Mouse (Mus musculus) E14TG2a.4 (cell line): ENCODE measurements around the gene Vps26a.
"Not testable (repeated sequence)": the region's sequence is repeated elsewhere in the genome, so short reads cannot be mapped to it uniquely, and the experiment has no call there.

Experiments
- H3K27me3 ChIP-seq: 2 replicates; pipeline ENCODE4 v1.6.1; 2014; ENCODE audit warnings: low read length, control low read depth; ENCODE audit not compliant: insufficient read depth
- H3K36me3 ChIP-seq: 2 replicates; pipeline ENCODE4 v1.6.1; 2014; ENCODE audit warnings: low read length, control low read depth; ENCODE audit not compliant: insufficient read depth
- H3K4me1 ChIP-seq: replicated peaks from 2 replicates; pipeline ENCODE4 v1.6.1; 2014; ENCODE audit warnings: low read depth, low read length, control low read depth
- H3K4me3 ChIP-seq: replicated peaks from 2 replicates; pipeline ENCODE4 v1.5.1; 2014; ENCODE audit warnings: mild to moderate bottlenecking, low read length
- H3K9me3 ChIP-seq: 2 replicates; pipeline ENCODE4 v1.6.1; 2014; ENCODE audit warnings: low read length, control low read depth
- CTCF ChIP-seq: conservative IDR thresholded peaks from 2 replicates; pipeline ENCODE4 v1.5.1; 2014; ENCODE audit warnings: low read length
- NANOG ChIP-seq: IDR thresholded peaks from 2 replicates; pipeline ENCODE4 v1.6.1; 2014; ENCODE audit warnings: borderline replicate concordance, low read length, mixed read lengths
- POU5F1 ChIP-seq: IDR thresholded peaks from 2 replicates; pipeline ENCODE4 v1.6.1; 2014; ENCODE audit warnings: low read length, borderline replicate concordance

The Vps26a gene

DNA sequence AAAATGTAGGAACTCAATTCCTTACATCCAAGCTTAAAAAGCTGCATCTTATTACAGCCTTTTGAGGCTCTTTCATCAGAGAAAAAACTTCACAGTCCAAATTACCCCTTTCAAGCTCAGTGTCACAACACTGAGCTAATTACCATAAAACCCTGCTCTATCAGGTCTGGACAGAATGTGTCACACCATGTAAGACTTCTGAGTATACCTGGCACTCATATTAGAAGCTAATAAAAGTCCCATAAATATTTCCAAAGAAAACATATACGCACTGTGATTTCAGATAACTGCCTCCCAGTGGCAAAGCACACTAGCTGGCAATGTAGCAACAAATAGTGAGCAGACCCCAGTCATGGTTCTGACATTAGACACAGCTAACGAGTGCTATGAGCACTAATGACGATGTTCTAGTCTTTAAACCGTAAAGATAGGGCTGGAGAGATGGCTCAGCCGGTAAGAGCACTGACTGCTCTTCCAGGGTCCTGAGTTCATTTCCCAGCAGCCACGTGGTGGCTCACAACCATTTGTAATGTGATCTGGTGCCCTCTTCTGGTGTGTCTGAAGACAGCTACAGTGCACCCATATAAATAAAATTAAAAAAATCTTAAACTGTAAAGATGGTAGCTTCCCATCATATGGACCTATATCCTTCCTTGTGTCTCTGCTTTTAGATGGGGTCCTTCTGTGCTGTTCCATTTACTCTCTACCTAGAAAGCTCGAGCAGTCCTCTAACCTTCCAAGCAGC, 5.3 kb downstream of the Vps26a start:
- no peak overlapping the region for H3K4me3 ChIP-seq
- H3K4me1 ChIP-seq = peaks cover 50% of the 10 kb centered on the region
- peaks cover 2% of the 10 kb centered on the region; the same call in 1 of the 2 replicates for H3K27me3 ChIP-seq
- no peaks in the 10 kb centered on the region for H3K9me3 ChIP-seq
- peaks cover 11% of the 10 kb centered on the region for H3K36me3 ChIP-seq
- TF ChIP-seq POU5F1 = no peak
- TF ChIP-seq CTCF = peak; percentile 28

DNA sequence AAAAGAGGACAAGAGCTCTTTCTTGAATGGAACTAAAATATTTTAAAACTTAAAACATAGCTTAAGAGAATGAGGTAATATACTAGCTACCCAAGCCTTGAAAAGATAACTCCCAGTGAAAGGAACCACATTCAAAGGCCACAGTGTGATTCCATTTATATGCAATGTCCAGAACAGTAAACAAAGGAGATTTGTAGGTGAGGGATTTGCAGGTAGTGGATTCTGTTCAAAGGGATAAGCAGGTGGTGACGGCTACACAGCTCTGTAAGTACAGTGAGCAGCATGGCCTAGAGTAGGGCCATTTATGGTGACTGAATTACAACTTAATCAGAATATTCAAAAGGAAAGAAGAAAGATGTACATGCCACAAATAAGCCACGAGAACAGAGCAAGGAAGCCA, 9.6 kb downstream of the Vps26a start:
- Histone ChIP-seq H3K4me3 (no peak overlapping the region), H3K36me3 (peaks cover 20% of the 10 kb centered on the region), H3K9me3 (no peaks in the 10 kb centered on the region), H3K4me1 (peaks cover 51% of the 10 kb centered on the region), H3K27me3 (no peaks in the 10 kb centered on the region)
- peak; percentile 96 for TF ChIP-seq POU5F1
- TF ChIP-seq NANOG = peak; percentile 71
- no peak for TF ChIP-seq CTCF

DNA sequence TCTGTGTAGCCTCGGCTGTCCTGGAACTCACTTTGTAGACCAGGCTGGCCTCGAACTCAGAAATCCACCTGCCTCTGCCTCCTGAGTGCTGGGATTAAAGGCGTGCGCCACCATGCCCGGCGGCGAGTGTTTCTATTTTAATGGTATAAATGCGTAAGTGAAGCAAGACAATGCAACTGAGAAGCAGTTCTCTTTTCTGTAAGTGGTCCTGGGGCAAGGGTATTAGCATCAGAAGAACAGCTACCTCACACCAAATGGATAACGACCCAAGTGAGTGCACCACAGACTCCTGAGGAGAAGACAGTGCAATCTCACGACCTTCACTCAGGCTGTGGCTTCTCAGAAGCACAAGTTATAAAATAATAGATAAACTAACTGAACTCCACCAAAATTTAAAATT, 11.7 kb downstream of the Vps26a start:
- H3K9me3 ChIP-seq = no peaks in the 10 kb centered on the region
- TF ChIP-seq CTCF (no peak), POU5F1 (no peak), NANOG (peak; percentile 50; the same call in 1 of the 2 replicates)

DNA sequence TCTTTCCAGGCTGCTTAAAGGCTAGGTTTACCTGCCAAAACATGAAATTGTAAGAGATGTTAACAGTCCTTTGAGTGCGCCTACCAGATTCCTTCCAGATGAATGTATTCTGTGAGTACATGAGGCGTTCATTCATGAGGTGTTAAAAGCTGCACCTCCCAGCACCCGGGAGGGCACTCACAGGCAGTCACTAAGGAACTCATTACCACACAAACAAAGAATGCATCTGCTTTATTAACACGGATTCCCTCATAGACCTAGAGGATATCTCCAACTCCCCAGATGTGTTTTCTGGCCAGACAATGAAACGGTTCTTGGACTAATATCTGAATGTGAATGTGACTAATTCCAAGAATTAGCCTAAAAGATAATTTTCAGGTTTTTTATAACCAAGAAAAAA, 15.5 kb downstream of the Vps26a start:
- H3K27me3 ChIP-seq = no peaks in the 10 kb centered on the region
- peaks cover 39% of the 10 kb centered on the region for H3K36me3 ChIP-seq
- H3K4me3 ChIP-seq = no peak overlapping the region
- TF ChIP-seq POU5F1 (no peak), NANOG (no peak), CTCF (no peak)
- no peaks in the 10 kb centered on the region for H3K9me3 ChIP-seq
- peaks cover 16% of the 10 kb centered on the region for H3K4me1 ChIP-seq

More for the DNA sequence above, 11.7 kb downstream of the Vps26a start:
- peaks cover 42% of the 10 kb centered on the region for H3K4me1 ChIP-seq
- no peak overlapping the region for H3K4me3 ChIP-seq
- no peaks in the 10 kb centered on the region for H3K27me3 ChIP-seq
- H3K36me3 ChIP-seq = peaks cover 23% of the 10 kb centered on the region

DNA sequence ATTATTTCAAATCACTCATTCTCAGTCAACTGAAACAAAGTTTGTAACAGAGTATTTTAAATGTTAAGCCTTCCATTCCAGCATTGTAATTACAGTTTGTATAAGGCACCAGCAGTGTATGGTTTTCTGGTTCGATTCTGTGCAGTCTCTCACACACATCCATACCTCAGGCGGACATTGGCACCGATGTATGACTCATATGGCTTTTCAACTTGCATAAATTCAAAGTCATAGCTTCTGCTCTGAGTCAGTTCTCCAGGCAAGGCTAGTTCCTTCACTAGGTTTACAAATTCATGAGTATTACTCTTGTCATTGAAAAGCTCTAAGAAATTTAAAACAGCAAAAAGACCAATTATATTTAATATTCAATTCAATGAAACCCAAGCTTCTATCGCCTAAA, 16.9 kb downstream of the Vps26a start:
- Histone ChIP-seq H3K4me1 (peaks cover 4% of the 10 kb centered on the region), H3K36me3 (peaks cover 46% of the 10 kb centered on the region), H3K4me3 (no peak overlapping the region), H3K9me3 (no peaks in the 10 kb centered on the region), H3K27me3 (no peaks in the 10 kb centered on the region)
- TF ChIP-seq CTCF (no peak), NANOG (no peak), POU5F1 (no peak)

DNA sequence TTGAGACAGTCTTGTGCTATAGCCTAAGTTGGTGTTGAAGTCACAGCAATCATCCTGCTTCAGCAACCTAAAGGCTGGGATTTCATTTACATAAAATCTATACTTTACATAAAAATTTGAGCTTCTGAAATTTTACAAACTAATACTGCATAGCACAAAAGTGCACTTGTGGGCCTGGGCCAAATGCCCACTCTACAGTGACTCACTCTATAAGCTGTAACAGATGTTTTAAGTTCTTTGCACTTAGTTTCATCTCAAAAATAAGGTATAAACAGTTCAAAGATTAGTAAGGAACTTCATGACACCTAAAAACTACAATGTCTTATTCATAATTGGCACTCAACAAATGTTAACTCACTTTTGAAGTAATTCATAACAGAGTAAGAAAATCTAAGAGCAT, 25.3 kb downstream of the Vps26a start:
- Histone ChIP-seq H3K4me3 (no peak overlapping the region), H3K9me3 (no peaks in the 10 kb centered on the region), H3K27me3 (no peaks in the 10 kb centered on the region), H3K36me3 (peaks cover 76% of the 10 kb centered on the region), H3K4me1 (no peaks in the 10 kb centered on the region)
- no peak for TF ChIP-seq NANOG
- TF ChIP-seq CTCF = no peak
- no peak for TF ChIP-seq POU5F1

DNA sequence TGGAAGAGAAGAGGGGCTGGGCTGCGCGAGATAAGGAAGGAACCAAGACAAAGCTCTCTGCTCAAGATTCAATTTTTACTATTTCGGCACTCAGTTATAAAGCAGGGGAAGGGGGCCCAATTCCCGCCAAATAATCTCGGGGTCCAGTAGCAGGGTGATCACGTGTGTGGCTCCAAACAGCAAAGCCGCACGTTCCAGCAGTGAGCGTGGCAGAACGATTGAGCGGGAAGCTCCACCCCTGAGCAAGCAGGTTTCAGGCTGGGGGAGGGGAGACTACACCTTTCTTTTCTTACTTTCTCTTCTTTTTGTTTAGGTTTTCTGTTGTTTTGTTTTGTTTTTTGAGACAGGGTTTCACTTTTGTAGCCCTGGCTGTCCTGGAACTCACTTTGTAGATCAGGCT, 34.6 kb downstream of the Vps26a start:
- Histone ChIP-seq H3K4me1 (peaks cover 45% of the 10 kb centered on the region), H3K36me3 (peaks cover 41% of the 10 kb centered on the region)
- not testable (repeated sequence) for H3K27me3 ChIP-seq, H3K9me3 ChIP-seq, H3K4me3 ChIP-seq

DNA sequence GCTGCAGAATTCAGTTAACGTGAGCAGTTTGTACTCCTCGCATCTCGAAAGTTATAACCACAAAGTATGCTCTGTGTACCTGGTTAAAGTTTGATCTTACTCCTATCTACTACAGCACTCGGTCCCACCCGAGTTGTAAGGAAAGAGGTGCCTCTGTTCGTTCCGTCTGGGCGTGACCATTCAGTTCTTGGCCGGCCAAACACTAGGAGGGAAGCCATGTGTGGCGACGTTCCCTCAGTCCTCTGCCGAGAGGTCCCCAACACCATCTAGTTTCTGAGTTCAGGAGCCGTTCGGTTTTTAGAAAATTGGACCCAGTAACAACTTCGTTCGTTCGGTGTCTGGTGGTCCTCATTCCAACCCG, 36.3 kb downstream of the Vps26a start:
- Histone ChIP-seq H3K4me1 (peaks cover 48% of the 10 kb centered on the region), H3K27me3 (no peaks in the 10 kb centered on the region), H3K36me3 (peaks cover 41% of the 10 kb centered on the region), H3K4me3 (peak overlapping the region; percentile 99), H3K9me3 (no peaks in the 10 kb centered on the region)
- TF ChIP-seq CTCF = no peak
- TF ChIP-seq POU5F1 = no peak
- TF ChIP-seq NANOG = no peak

DNA sequence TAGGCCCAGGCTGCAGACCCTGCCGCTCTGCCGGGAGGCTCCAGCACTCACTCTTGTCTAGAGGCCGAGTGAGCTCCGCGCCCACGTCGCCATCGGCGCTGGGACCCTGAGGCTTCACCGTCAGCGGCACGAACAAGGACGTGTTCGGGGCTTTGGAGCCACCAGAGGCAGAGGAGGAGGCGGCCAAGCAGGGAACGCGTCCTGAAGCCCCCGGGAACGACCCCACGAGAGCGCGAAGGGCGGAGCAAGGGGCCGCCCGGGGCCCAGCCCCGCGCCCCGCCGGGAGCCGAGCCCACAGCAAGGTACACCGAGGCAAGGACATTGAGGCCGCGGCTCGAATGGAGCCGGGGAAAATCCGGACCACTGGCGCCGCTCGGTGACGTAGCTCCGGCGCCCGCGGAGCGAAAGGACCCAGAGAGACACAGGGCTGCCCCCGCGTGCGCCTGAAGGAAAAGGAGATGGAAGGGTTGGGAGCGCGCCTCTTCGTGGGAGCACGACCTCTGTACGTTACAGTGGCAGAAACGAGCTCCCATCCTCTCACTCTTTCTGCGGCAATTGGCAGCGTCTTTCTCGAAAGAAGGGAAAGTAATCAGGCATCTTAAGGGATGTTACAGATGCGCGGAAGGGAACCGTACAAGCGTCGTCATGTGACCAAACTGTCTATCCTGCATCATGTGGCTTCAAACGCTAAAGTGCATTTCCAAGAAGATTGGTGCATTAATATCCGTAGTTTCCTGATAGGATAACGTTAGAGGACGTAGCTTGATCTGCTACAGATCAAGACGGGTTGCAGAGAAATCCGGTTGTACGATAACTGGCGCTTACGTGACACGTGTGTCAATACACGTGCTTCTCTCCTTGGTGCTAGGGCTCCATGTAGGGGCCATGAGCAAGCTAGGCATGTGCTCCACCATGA, 37.0 kb downstream of the Vps26a start, which contains the start of the genes 4930507D05Rik and Supv3l1:
Gene 4930507D05Rik (plus strand): TSS at position 126 of the 916 bp plus-strand sequence.
Gene Supv3l1 (minus strand): TSS at position 375 of the 916 bp plus-strand sequence.
- peak within 1 kb of the TSS; percentile 99 for H3K4me3 ChIP-seq
- H3K9me3 ChIP-seq = no peaks in the 10 kb centered on the region
- H3K36me3 ChIP-seq = peaks cover 41% of the 10 kb centered on the region
- H3K27me3 ChIP-seq = no peaks in the 10 kb centered on the region
- peaks cover 48% of the 10 kb centered on the region for H3K4me1 ChIP-seq
- TF ChIP-seq NANOG = 0 out of 2 replicates have a peak, but pooled peaks have one; percentile 25
- no peak for TF ChIP-seq POU5F1
